Mouse (Mus musculus) brain, adult 10 weeks (tissue): ENCODE measurements around the gene Foxj3. TPM values are rescaled to one million over a fixed set of nuclear protein-coding genes. Genes with fewer than 3 reads are reported as not detected.

Source experiments
- polyA plus RNA-seq: library from polyadenylated mRNA; stranded (reverse); fragments of 350-450 nt; fragmentation: Illumina TruSeq; extraction: RNeasy Lipid Tissue Mini Kit (QIAGEN cat#74804); gene quantifications from one replicate; pipeline ENCODE4 v1.2.3, GENCODE M21; 2015; ENCODE audit warnings: low read depth, low replicate concordance

The Foxj3 gene
- polyA plus RNA-seq = 35.2 TPM

DNA sequence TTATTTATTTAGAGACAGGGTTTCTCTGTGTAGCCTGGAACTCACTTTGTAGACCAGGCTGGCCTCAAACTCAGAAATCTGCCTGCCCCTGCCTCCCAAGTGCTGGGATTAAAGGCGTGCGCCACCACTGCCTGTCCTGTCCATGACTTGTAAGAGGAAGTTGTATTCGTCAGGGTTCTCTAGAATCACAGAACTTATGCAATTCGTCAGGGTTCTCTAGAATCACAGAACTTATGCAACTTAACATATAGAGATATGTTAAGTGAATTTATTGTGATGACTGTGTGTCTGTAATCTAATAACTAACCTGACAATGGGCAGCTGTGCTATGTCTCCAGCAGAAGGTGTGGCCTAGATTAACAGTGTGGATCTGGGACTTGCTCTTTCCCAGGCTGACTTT is at the start of gene Foxj3:
Gene Foxj3, plus strand, starts transcription at position 390 of the 400 bp plus-strand sequence.

DNA sequence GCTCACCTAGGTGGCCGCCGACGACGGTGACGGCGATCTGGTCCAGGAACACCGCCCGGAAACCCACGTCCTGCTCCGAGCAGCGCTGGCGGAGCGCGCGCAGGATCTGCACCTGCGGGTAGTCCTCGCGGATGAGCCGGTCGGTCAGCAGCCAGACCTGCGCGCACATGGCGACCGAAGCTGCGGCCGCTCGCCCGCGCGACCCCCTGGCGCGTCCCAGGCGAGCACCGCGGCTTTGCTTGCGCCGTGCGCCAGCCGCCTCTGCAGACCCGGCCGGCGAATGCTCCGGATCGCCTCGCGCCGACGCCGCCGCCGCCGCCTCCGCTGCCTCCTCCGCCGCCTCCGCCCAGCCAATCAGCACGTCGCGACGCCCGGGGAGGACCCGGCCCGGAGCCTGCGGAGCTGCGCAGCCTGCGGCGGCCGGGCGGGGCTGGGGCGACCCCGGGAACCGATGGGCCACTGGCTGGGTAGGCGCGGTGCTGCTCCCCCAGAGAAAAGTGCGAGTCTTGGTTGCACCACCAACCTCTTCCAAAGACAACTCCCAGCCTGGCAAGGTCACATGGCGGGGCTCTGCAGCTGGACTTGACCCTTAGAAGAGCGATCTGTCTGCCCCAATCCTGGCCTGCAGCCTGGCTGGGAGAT is 44.4 kb upstream of the Foxj3 start, which contains the start of gene Rimkla:
Gene Rimkla, minus strand, starts transcription at position 338 of the 642 bp plus-strand sequence.

DNA sequence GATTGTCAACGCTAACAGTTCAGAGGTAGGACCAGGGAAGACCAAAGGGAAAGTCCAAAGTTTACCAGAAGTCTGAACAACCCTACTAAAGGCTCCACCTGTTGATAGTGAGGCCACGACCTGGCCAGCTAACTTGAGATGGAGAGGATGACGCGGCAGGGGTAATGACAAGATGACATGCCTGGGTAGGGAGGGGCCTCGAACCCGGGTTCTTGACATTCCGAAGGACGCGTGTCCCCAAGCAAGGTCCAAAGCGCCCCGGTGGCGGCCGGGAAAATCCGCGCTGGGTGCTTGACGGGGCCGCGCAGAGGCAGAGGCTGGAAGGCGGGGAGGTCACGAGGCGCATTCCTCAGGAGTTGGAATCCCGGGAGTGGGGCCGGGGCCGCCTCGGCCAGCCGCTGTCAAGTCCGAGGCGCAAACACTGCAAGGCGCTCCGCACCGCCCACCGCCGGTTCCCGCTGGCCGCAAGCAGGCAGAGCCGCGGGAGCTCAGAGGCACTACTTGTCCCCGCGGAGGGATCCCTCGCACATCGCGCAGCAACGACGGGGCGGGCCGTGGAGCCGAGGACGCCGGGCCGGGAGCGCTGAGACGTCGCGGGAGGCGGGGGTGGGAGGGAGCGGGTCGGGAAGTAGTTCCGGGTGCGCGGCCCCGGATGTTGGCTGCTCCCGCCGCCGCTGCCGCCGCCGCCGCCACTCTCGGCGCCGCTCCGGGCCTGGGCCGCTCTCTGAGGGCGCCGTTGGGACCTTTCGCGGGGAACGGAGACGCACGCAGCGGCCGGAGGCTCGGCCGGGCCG is 2.4 kb downstream of the Foxj3 start, which contains the start of gene Frg2f1:
Gene Frg2f1, minus strand, starts transcription at position 499 of the 794 bp plus-strand sequence.

DNA sequence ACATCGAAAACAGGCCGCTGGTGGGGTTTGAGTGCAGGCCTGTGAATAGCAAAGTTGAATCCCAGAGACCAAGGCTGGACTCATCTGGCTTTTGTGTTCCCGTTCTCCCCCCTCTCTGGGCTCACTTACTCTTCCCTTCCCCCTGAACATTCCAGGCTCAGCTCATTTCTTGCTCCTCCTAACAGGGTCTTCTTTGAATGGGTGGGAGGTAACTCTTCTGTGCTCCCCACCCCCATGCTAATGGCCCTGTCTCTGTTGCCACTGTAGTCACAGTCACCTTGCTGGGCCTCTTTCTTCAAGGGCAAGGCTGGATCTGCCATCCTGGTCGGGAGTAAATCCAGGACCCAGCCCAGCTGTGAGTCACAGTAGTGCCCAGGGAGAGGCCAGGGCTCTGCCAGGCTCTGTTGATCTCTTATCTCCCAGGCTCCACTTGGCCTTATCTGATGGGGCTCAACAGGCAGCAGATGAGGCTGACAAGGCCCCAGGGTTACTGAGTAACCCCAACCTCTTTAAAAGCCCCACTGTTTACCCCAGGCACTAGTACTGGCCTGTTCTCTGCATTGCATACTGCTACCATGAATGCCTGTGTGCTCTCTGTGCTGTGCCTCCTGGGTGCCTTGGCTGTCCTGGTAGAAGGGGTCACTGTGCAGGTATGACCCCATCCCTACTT is 100.5 kb downstream of the Foxj3 start, which contains the start of gene Guca2a:
Gene Guca2a, plus strand, starts transcription at position 529 of the 670 bp plus-strand sequence.

DNA sequence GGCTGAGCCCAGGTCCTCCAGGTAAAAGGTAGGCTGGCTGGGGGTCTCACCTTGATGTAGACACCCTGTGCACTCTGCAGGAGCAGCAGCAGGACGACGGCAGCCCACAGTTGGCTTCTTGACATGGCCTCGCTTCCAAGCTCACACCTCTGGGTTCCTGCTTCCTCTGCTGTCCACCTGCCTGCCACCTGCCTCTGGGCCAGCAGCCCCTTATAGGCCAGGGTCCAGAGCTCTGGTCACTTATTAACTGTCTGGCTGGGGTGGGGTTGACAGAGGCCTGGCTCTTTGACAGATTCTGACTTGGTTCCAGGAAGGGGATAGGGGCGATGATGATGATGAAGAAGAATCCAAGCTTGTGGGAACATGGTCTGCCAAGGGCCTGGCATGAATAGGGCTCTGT is 121.9 kb downstream of the Foxj3 start, which contains the start of gene Guca2b:
Gene Guca2b, minus strand, starts transcription at position 224 of the 400 bp plus-strand sequence.

Other genes starting within 250 kb of the Foxj3 start
- 226 TPM for gene Ybx1, start 242.4 kb upstream of the Foxj3 start, polyA plus RNA-seq
- 37.2 TPM for gene Ppih, start 216.5 kb upstream of the Foxj3 start, polyA plus RNA-seq
- gene Ccdc30, start 121.5 kb upstream of the Foxj3 start, polyA plus RNA-seq = 14.5 TPM
- 13.5 TPM for gene Ppcs, start 114.6 kb upstream of the Foxj3 start, polyA plus RNA-seq
- gene Zmynd12, start 114.2 kb upstream of the Foxj3 start, polyA plus RNA-seq = 1.3 TPM
- gene Rimkla, start 44.4 kb upstream of the Foxj3 start, polyA plus RNA-seq = 13.1 TPM
- 16.1 TPM for gene Frg2f1, start 2.5 kb downstream of the Foxj3 start, polyA plus RNA-seq
- gene Guca2a, start 100.7 kb downstream of the Foxj3 start, polyA plus RNA-seq = not detected
- not detected for gene Guca2b, start 122.0 kb downstream of the Foxj3 start, polyA plus RNA-seq
- gene Hivep3, start 196.8 kb downstream of the Foxj3 start, polyA plus RNA-seq = 30.7 TPM